Mouse (Mus musculus): ENCODE results near the gene Mdc1. TPM values are rescaled to one million over a fixed set of nuclear protein-coding genes. Genes with fewer than 3 reads are reported as not detected.

Gene Mdc1
- polyA plus RNA-seq, 1 experiment from 2014 or later = 21.6 TPM

- peak; percentile 23; the same call in 1 of the 2 replicates for TF ChIP-seq CTCF (IDR thresholded peaks at IDR 0.05; ENCODE audit: low read depth)
- H3K27ac ChIP-seq (ENCODE audit: low read depth) = no peak overlapping the region
- H3K27me3 ChIP-seq (ENCODE audit: insufficient read depth, low read length) = no peaks in the 10 kb centered on the region
- H3K36me3 ChIP-seq (ENCODE audit: insufficient read depth) = peaks cover 89% of the 10 kb centered on the region
- ATAC-seq (ENCODE audit: insufficient read depth) (peak; percentile 41; the same call in 1 of the 2 replicates), DNase-seq (no peak)
- no peaks in the 10 kb centered on the region for H3K9me3 ChIP-seq (ENCODE audit: low read depth, low read length)
- no peak overlapping the region for H3K4me3 ChIP-seq (ENCODE audit: low read depth, low read length)
- no peak overlapping the region for H3K9ac ChIP-seq
- H3K4me2 ChIP-seq = no peak overlapping the region
- WGBS = 58% methylated on average over 1 of the region's 1 CpGs
- H3K4me1 ChIP-seq (ENCODE audit: insufficient read depth) = peaks cover under 1% of the 10 kb centered on the region; the same call in 1 of the 2 replicates
These were observed 6.8 kb downstream of the Mdc1 start for GRCm38 (mm10) chr17:35848112-35848511.

GRCm38 (mm10) chr17:35850974-35851373 lies 9.7 kb downstream of the Mdc1 start:
- Histone ChIP-seq H3K27me3 (ENCODE audit: insufficient read depth, low read length) (no peaks in the 10 kb centered on the region), H3K4me1 (ENCODE audit: insufficient read depth) (no peaks in the 10 kb centered on the region), H3K36me3 (ENCODE audit: insufficient read depth) (peaks cover 91% of the 10 kb centered on the region), H3K4me3 (ENCODE audit: low read depth, low read length) (no peak overlapping the region), H3K9ac (no peak overlapping the region), H3K9me3 (ENCODE audit: low read depth, low read length) (no peaks in the 10 kb centered on the region), H3K27ac (ENCODE audit: low read depth) (no peak overlapping the region), H3K4me2 (no peak overlapping the region)
- ATAC-seq (ENCODE audit: insufficient read depth) (no peak), DNase-seq (no peak)
- WGBS = 84% methylated on average over 3 of the region's 3 CpGs
- no peak for TF ChIP-seq CTCF (IDR thresholded peaks at IDR 0.05; ENCODE audit: low read depth)

GRCm38 (mm10) chr17:35859371-35859770 lies 18.1 kb downstream of the Mdc1 start:
- DNase-seq = no peak
- Histone ChIP-seq H3K9me3 (ENCODE audit: low read depth, low read length) (no peaks in the 10 kb centered on the region), H3K4me1 (ENCODE audit: insufficient read depth) (0 out of 2 replicates have a peak, but pooled peaks cover 4% of the 10 kb centered on the region), H3K4me2 (no peak overlapping the region), H3K27ac (ENCODE audit: low read depth) (no peak overlapping the region), H3K9ac (no peak overlapping the region), H3K4me3 (ENCODE audit: low read depth, low read length) (no peak overlapping the region), H3K36me3 (ENCODE audit: insufficient read depth) (peaks cover 44% of the 10 kb centered on the region), H3K27me3 (ENCODE audit: insufficient read depth, low read length) (no peaks in the 10 kb centered on the region)
- ATAC-seq (ENCODE audit: insufficient read depth) = no peak
- TF ChIP-seq CTCF (IDR thresholded peaks at IDR 0.05; ENCODE audit: low read depth) = no peak
- 88% methylated on average over 1 of the region's 1 CpGs for WGBS

GRCm38 (mm10) chr17:35859835-35860234 lies 18.5 kb downstream of the Mdc1 start:
- ATAC-seq (ENCODE audit: insufficient read depth) (no peak), DNase-seq (no peak)
- no peaks in the 10 kb centered on the region for H3K27me3 ChIP-seq (ENCODE audit: insufficient read depth, low read length)
- H3K27ac ChIP-seq (ENCODE audit: low read depth) = no peak overlapping the region
- H3K4me3 ChIP-seq (ENCODE audit: low read depth, low read length) = no peak overlapping the region
- no peak overlapping the region for H3K4me2 ChIP-seq
- no peaks in the 10 kb centered on the region for H3K9me3 ChIP-seq (ENCODE audit: low read depth, low read length)
- 0 out of 2 replicates have a peak, but pooled peaks cover 4% of the 10 kb centered on the region for H3K4me1 ChIP-seq (ENCODE audit: insufficient read depth)
- peaks cover 40% of the 10 kb centered on the region for H3K36me3 ChIP-seq (ENCODE audit: insufficient read depth)
- H3K9ac ChIP-seq = no peak overlapping the region
- WGBS = 53% methylated on average over 2 of the region's 2 CpGs
- no peak for TF ChIP-seq CTCF (IDR thresholded peaks at IDR 0.05; ENCODE audit: low read depth)

- DNase-seq (no peak), ATAC-seq (ENCODE audit: insufficient read depth) (no peak; the same call in 1 of the 2 replicates)
- TF ChIP-seq CTCF (IDR thresholded peaks at IDR 0.05; ENCODE audit: low read depth) = no peak
- peak overlapping the region; percentile 68 for H3K9ac ChIP-seq
- H3K4me3 ChIP-seq (ENCODE audit: low read depth, low read length) = peak overlapping the region; percentile 66
- peaks cover 37% of the 10 kb centered on the region for H3K36me3 ChIP-seq (ENCODE audit: insufficient read depth)
- peak overlapping the region; percentile 86 for H3K27ac ChIP-seq (ENCODE audit: low read depth)
- H3K4me1 ChIP-seq (ENCODE audit: insufficient read depth) = 0 out of 2 replicates have a peak, but pooled peaks cover 7% of the 10 kb centered on the region
- WGBS = 3% methylated on average over 12 of the region's 12 CpGs
- H3K27me3 ChIP-seq (ENCODE audit: insufficient read depth, low read length) = no peaks in the 10 kb centered on the region
- peak overlapping the region; percentile 67 for H3K4me2 ChIP-seq
- H3K9me3 ChIP-seq (ENCODE audit: low read depth, low read length) = no peaks in the 10 kb centered on the region
These were observed 19.5 kb downstream of the Mdc1 start for GRCm38 (mm10) chr17:35860831-35861197.

- peak; percentile 96 for DNase-seq
- under 1% methylated on average over 47 of the region's 47 CpGs for WGBS
- TF ChIP-seq CTCF (IDR thresholded peaks at IDR 0.05; ENCODE audit: low read depth) = peak; percentile 62
These were observed 20.0 kb downstream of the Mdc1 start, which contains the start of gene Nrm for GRCm38 (mm10) chr17:35861198-35861857. Gene Nrm, plus strand, starts transcription at chr17:35861318.

GRCm38 (mm10) chr17:35864832-35865353 lies 23.6 kb downstream of the Mdc1 start:
- H3K27me3 ChIP-seq (ENCODE audit: insufficient read depth, low read length) = no peaks in the 10 kb centered on the region
- H3K9ac ChIP-seq = peak overlapping the region; percentile 80
- ATAC-seq (ENCODE audit: insufficient read depth) (no peak), DNase-seq (no peak)
- peak overlapping the region; percentile 68 for H3K4me3 ChIP-seq (ENCODE audit: low read depth, low read length)
- H3K9me3 ChIP-seq (ENCODE audit: low read depth, low read length) = no peaks in the 10 kb centered on the region
- no peak for TF ChIP-seq CTCF (IDR thresholded peaks at IDR 0.05; ENCODE audit: low read depth)
- H3K27ac ChIP-seq (ENCODE audit: low read depth) = peak overlapping the region; percentile 98
- peaks cover 8% of the 10 kb centered on the region; the same call in 1 of the 2 replicates for H3K36me3 ChIP-seq (ENCODE audit: insufficient read depth)
- H3K4me1 ChIP-seq (ENCODE audit: insufficient read depth) = peaks cover 13% of the 10 kb centered on the region; the same call in 1 of the 2 replicates
- peak overlapping the region; percentile 98 for H3K4me2 ChIP-seq
- 23% methylated on average over 10 of the region's 10 CpGs for WGBS

More at GRCm38 (mm10) chr17:35861198-35861857, 20.0 kb downstream of the Mdc1 start, which contains the start of gene Nrm:
- Histone ChIP-seq H3K9me3 (ENCODE audit: low read depth, low read length) (no peaks in the 10 kb centered on the region), H3K4me1 (ENCODE audit: insufficient read depth) (0 out of 2 replicates have a peak, but pooled peaks cover 7% of the 10 kb centered on the region), H3K9ac (peak within 1 kb of the TSS; percentile 68), H3K36me3 (ENCODE audit: insufficient read depth) (peaks cover 33% of the 10 kb centered on the region), H3K4me3 (ENCODE audit: low read depth, low read length) (peak within 1 kb of the TSS; percentile 66), H3K27me3 (ENCODE audit: insufficient read depth, low read length) (no peaks in the 10 kb centered on the region), H3K27ac (ENCODE audit: low read depth) (peak within 1 kb of the TSS; percentile 86), H3K4me2 (peak within 1 kb of the TSS; percentile 67)
- ATAC-seq (ENCODE audit: insufficient read depth) = peak; percentile 92

Measured in lung, embryonic 14.5 days (tissue).